Mouse (Mus musculus): Measurements from ENCODE around the gene Zfp111. TPM values are rescaled to one million over a fixed set of nuclear protein-coding genes. Genes with fewer than 3 reads are reported as not detected.
A peak's percentile ranks its signal among the peaks of the same experiment; 100 is the strongest.

The Zfp111 gene
- 18.1 and 19.8 TPM in 2 replicates for total RNA-seq (2014; fragmentation: Nextera tagmentation)
- total RNA-seq (2017) = 18.8 and 21.2 TPM in 2 replicates

- ATAC-seq (replicated peaks; ENCODE audit: poor library complexity, severe bottlenecking) = no peak
Measured at GRCm38 (mm10) chr7:24211343-24211742, at the start of gene Zfp111. Zfp111 (minus strand) TSS chr7:24211443.

- no peak for ATAC-seq (replicated peaks; ENCODE audit: poor library complexity, severe bottlenecking)
Measured at GRCm38 (mm10) chr7:24260000-24260312, 48.7 kb upstream of the Zfp111 start.

- no peak for ATAC-seq (replicated peaks; ENCODE audit: poor library complexity, severe bottlenecking)
Measured at GRCm38 (mm10) chr7:24259306-24259999, 48.2 kb upstream of the Zfp111 start.

GRCm38 (mm10) chr7:24254633-24255474 is 43.6 kb upstream of the Zfp111 start, which contains the start of gene Zfp108:
Zfp108 (plus strand) TSS chr7:24254794.
- peak; percentile 97 for ATAC-seq (replicated peaks; ENCODE audit: poor library complexity, severe bottlenecking)

- ATAC-seq (replicated peaks; ENCODE audit: poor library complexity, severe bottlenecking) = no peak
Measured at GRCm38 (mm10) chr7:24253779-24254615, 42.8 kb upstream of the Zfp111 start.

GRCm38 (mm10) chr7:24237040-24237791 is 26.0 kb upstream of the Zfp111 start, which contains the start of gene Zfp109:
Zfp109 (minus strand) TSS chr7:24237560.
- ATAC-seq (replicated peaks; ENCODE audit: poor library complexity, severe bottlenecking) = peak; percentile 95

DNA sequence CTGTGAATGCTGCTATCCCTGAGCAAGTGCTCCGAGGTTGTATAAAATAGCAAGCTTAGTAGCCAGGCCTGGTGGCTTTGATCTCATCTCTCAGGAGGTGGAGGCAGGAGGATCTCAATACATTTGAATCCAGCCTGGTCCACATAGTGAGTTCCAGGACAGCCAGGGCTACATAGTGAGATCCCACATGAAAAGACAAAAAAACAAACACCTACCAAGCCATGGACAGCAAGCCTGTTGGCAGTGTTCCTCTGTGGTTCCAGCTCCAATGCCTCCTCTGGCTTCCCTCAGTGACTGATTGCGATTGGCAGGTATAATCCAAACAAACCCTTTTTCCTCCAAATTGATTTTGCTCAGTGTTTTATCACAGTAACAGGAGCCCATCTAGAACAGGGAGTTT is 947 bp downstream of the Zfp111 start:
- no peak for ATAC-seq (replicated peaks; ENCODE audit: poor library complexity, severe bottlenecking)

- no peak for ATAC-seq (replicated peaks; ENCODE audit: poor library complexity, severe bottlenecking)
Measured at GRCm38 (mm10) chr7:24208282-24208886, 2.9 kb downstream of the Zfp111 start.

GRCm38 (mm10) chr7:24207488-24208261 is 3.6 kb downstream of the Zfp111 start:
- ATAC-seq (replicated peaks; ENCODE audit: poor library complexity, severe bottlenecking) = peak; percentile 99

DNA sequence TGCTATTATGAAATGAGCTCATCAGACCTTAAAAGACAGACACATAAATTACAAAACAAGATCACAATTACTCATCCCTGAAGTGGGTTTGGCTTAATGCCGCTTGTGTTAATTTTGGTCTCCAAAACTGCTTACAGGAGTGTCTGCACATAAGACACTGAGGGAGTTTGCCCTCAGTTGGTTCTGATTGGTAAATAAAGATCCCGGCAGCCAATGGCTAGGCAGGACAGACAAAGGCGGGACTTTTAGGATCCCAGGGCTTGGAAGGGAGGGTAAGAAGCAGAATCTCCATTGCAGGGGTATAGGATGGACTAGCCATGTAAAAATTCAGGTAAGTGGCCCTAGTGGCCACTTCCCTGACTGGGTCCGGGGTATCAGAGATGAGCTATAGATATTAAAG is 14.3 kb downstream of the Zfp111 start:
- no peak for ATAC-seq (replicated peaks; ENCODE audit: poor library complexity, severe bottlenecking)

GRCm38 (mm10) chr7:24193157-24193556 is 18.1 kb downstream of the Zfp111 start:
- no peak for ATAC-seq (replicated peaks; ENCODE audit: poor library complexity, severe bottlenecking)

- no peak for ATAC-seq (replicated peaks; ENCODE audit: poor library complexity, severe bottlenecking)
Measured at GRCm38 (mm10) chr7:24191361-24191760, 19.9 kb downstream of the Zfp111 start.

DNA sequence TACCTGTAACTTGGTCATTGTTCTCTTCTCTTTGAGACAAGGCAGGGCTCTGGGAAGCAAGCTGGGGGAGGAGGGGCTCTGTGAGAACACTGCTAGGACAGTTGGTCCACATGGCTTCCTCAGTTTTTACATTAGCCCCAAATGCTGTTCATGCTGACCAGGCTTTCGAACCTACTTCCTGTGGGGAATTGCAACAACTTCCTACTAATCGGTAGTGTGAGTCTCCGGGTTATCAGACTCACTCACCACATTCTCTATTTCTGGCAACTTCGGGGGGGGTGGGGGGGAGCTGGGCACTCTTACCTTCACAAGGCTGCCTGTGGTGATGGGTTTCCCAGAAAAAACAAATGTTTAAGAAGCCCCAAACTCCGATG is 21.7 kb downstream of the Zfp111 start:
- ATAC-seq (replicated peaks; ENCODE audit: poor library complexity, severe bottlenecking) = peak; percentile 89

- ATAC-seq (replicated peaks; ENCODE audit: poor library complexity, severe bottlenecking) = peak; percentile 66
Measured at GRCm38 (mm10) chr7:24188901-24189570, 22.2 kb downstream of the Zfp111 start.

DNA sequence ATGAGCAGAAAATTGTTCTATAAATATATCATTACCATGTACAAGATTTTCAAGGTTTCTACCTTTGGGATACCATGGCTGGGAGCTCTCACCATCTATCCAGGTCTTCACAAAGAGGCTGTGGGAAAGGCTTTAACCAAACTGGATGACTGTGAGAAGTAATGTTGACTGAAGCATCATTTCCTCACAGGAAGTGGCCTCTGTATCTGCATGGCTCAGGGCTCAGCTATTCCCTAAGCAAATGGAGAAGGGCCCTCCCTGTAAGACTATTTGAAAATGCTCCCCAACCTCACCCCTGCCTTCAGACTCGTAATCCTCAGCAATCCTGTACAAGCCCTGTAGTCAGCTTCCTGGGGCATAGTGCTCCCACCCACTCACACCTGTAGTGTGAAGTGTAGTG is 23.6 kb downstream of the Zfp111 start:
- no peak for ATAC-seq (replicated peaks; ENCODE audit: poor library complexity, severe bottlenecking)

DNA sequence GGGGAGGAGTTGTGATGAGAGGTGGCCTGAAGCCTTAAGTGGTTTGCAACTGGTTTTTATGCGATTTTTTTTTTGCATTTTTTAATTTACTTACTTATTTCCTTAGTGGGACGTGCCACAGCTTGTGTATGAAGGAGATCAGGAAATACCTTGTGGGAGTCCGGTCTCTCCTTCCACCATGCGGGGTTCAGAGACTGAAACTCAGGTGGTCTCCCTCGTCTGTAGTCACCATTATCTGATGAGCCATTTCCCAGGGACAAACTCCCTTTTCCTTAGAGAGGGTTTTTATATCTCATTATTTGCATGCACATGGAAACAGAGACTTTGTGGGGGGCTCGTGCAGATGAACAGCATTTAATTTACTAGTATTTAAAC is 35.9 kb downstream of the Zfp111 start:
- no peak for ATAC-seq (replicated peaks; ENCODE audit: poor library complexity, severe bottlenecking)

DNA sequence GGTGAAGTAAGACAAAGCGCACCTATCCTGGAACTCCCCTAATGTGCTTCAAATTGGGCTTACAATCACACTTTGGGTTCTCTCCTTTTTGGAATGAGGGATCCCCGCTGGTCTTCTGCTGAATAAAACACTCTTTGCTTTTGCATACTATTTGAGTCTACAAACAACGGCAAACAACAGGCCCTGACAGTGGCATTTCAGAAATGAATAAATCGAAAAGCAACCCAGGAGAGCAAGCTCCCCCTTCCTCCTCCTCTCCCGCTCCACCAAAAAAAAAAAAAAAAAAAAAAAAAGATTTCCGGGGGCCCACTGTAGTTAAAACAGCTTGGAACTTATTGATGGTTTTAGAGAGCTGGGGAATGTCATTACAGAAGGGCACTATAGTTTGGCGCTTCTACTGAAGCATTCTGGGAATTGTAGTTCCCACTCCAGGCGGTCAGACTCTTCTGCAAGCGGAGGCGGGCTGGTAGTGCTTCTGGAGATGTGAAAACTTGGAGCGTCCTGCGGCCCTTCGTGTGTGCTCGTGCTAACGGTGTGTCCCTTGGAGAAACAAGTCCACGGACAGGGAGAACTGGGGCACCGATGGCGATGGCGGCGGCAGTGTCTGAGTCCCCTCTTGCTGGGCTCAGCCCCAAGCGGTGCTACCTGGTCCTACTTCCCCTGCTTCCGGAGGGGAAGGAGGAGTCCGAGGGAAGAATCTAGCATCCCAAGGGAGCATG is 36.5 kb downstream of the Zfp111 start, which contains the start of gene Zfp114:
Zfp114 (plus strand) TSS at position 443 of the 719 bp plus-strand sequence.
- peak; percentile 89 for ATAC-seq (replicated peaks; ENCODE audit: poor library complexity, severe bottlenecking)

DNA sequence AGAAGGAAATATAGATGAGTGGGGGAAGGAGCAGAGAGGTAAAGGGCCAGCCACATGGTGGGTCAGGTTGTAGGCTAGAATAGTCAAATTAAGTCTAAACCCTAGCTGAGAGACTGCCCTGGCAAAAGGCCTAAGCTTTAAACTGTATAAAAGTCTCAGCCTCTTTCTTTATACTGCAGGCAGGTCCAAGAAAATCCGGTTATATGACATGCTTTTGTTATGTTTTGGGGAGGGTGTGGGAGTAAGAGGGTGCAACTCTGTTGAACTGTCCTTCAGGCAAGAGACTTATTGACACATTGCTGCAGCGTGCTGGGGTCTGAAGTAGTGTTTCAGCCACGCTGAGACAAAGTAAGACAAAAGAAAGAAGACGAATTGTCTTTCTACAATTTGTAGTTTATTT is 39.1 kb downstream of the Zfp111 start:
- ATAC-seq (replicated peaks; ENCODE audit: poor library complexity, severe bottlenecking) = no peak
